Mouse (Mus musculus) ES-Bruce4 (cell line): ENCODE measurements around the gene Traf3ip3.

Experiments used
- CTCF ChIP-seq: IDR thresholded peaks from one replicate; pipeline ENCODE4 v1.8.1; 2011; ENCODE audit warnings: low read depth, low read length
- EP300 ChIP-seq: IDR thresholded peaks from 2 replicates; pipeline ENCODE4 v1.6.1; 2011; ENCODE audit warnings: low read depth, low read length; ENCODE audit not compliant: insufficient read depth
- POLR2A ChIP-seq: IDR thresholded peaks from one replicate; pipeline ENCODE4 v1.8.1; 2011; ENCODE audit warnings: low read length; ENCODE audit not compliant: insufficient read depth

GRCm38 (mm10) chr1:193138087-193138486, 63.4 kb downstream of the Traf3ip3 start:
- TF ChIP-seq EP300, result no peak
- TF ChIP-seq CTCF, result no peak
- no peak for TF ChIP-seq POLR2A
